Mouse (Mus musculus) neural tube, embryonic 13.5 days (tissue): Measurements from ENCODE around the gene Dctpp1. TPM values are rescaled to one million over a fixed set of nuclear protein-coding genes. Genes with fewer than 3 reads are reported as not detected.

Source experiments
- ATAC-seq: fragments of 200-750 bp; cut with Nextera tagmentation; 2 replicates; pipeline ENCODE4 v1.8.0; 2017; ENCODE audit warnings: low read depth, mild to moderate bottlenecking, moderate TSS enrichment, moderate library complexity
- H3K27ac ChIP-seq: fragments of 300-500 bp; sonication (generic); replicated peaks from 2 replicates; pipeline ENCODE4 v1.5.1; 2015; ENCODE audit warnings: moderate library complexity, mild to moderate bottlenecking, inconsistent platforms
- H3K27me3 ChIP-seq: fragments of 300-500 bp; sonication (generic); 2 replicates; pipeline ENCODE4 v1.6.1; 2015; ENCODE audit warnings: mild to moderate bottlenecking, inconsistent platforms
- H3K36me3 ChIP-seq: fragments of 300-500 bp; sonication (generic); 2 replicates; pipeline ENCODE4 v1.6.1; 2015; ENCODE audit warnings: mild to moderate bottlenecking, inconsistent platforms
- H3K4me1 ChIP-seq: fragments of 300-500 bp; sonication (generic); replicated peaks from 2 replicates; pipeline ENCODE4 v1.6.1; 2015; ENCODE audit warnings: inconsistent platforms
- H3K4me2 ChIP-seq: fragments of 300-500 bp; sonication (generic); 2 replicates; pipeline ENCODE4 v1.6.1; 2015; ENCODE audit warnings: inconsistent platforms, mild to moderate bottlenecking, moderate library complexity
- H3K4me3 ChIP-seq: fragments of 300-500 bp; sonication (generic); 2 replicates; pipeline ENCODE4 v1.5.1; 2015; ENCODE audit warnings: mild to moderate bottlenecking, inconsistent platforms
- H3K9ac ChIP-seq: fragments of 300-500 bp; sonication (generic); 2 replicates; pipeline ENCODE4 v1.6.1; 2015; ENCODE audit warnings: moderate library complexity, mild to moderate bottlenecking, inconsistent platforms
- H3K9me3 ChIP-seq: fragments of 300-500 bp; sonication (generic); 2 replicates; pipeline ENCODE4 v1.6.1; 2016; ENCODE audit warnings: inconsistent platforms
- WGBS: fragments of 180-500 bp; shearing (Covaris S2); methylation state at CpG from one replicate; pipeline ENCODE4 v1.1.7; 2015; 5-methylcytosine and 5-hydroxymethylcytosine counted together
- polyA plus RNA-seq: library from polyadenylated mRNA; unstranded; fragments of >200 nt; fragmentation: Nextera tagmentation; extraction: Ambion mirVana; gene quantifications from 2 replicates; pipeline ENCODE4 v1.2.1, GENCODE M21; 2015

The Dctpp1 gene
- polyA plus RNA-seq, 1 experiment from 2014 or later, result 110 TPM

- Histone ChIP-seq H3K36me3 (peaks cover under 1% of the 10 kb centered on the region; the same call in 1 of the 2 replicates), H3K27me3 (no peaks in the 10 kb centered on the region), H3K9me3 (no peaks in the 10 kb centered on the region), H3K9ac (no peak overlapping the region), H3K4me1 (peaks cover 3% of the 10 kb centered on the region; the same call in 1 of the 2 replicates), H3K4me3 (no peak overlapping the region), H3K4me2 (no peak overlapping the region), H3K27ac (no peak overlapping the region)
- WGBS, result 94% methylated on average over 6 of the region's 6 CpGs
- no peak for ATAC-seq
Measured at GRCm38 (mm10) chr7:127224616-127225015, 35.9 kb downstream of the Dctpp1 start.

- Histone ChIP-seq H3K27me3 (no peaks in the 10 kb centered on the region), H3K36me3 (no peaks in the 10 kb centered on the region), H3K9me3 (no peaks in the 10 kb centered on the region), H3K4me2 (no peak overlapping the region), H3K4me3 (no peak overlapping the region), H3K4me1 (no peaks in the 10 kb centered on the region), H3K9ac (no peak overlapping the region), H3K27ac (no peak overlapping the region)
- whole genome bisulfite sequencing, result 90% methylated on average over 6 of the region's 6 CpGs
- ATAC-seq, result no peak
Measured at GRCm38 (mm10) chr7:127223515-127224478, 36.7 kb downstream of the Dctpp1 start.

DNA sequence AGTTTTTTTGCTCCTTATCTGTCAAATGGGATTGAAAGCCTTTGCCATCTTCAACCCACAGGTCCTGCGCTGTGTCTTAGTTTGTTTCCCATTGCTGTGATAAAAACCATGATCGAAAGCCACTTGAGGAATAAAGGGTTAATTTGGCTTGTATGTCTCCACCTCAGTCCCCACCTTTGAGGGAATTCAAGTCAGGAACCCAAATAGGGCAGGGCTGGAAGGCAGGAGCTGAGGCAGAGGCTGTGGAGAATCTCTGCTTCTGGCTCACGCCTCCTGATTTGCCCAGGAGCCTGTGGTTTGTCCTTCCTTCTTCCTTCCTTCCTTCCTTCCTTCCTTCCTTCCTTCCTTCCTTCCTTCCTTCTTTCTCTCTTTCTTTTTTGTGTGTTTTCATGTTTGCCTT is 37.4 kb downstream of the Dctpp1 start:
- H3K4me2 ChIP-seq, result no peak overlapping the region
- no peaks in the 10 kb centered on the region for H3K4me1 ChIP-seq
- no peak for ATAC-seq
- H3K4me3 ChIP-seq, result no peak overlapping the region
- H3K36me3 ChIP-seq, result no peaks in the 10 kb centered on the region
- H3K9me3 ChIP-seq, result no peaks in the 10 kb centered on the region
- 95% methylated on average over 3 of the region's 3 CpGs for WGBS
- no peak overlapping the region for H3K27ac ChIP-seq
- H3K27me3 ChIP-seq, result no peaks in the 10 kb centered on the region
- H3K9ac ChIP-seq, result no peak overlapping the region

DNA sequence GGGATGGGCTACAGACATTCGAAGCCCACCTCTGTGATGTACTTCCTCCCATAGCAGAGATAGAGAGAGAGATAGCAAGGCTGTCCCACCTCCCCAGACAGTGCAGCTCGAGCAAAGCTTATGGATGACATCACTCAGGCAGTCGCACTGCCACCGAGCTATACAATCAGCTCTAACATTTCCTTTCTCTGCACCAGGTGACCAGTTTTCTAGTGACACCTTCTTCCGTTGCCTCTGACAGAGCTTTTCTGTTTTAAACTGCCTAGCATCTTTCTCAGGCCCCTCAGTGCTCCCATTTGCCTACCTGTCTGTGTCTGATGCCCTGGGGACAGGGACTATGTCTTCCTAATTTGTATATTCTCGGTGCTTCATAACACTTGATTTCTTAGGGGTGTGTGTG is 40.1 kb downstream of the Dctpp1 start:
- no peak overlapping the region for H3K9ac ChIP-seq
- no peaks in the 10 kb centered on the region for H3K27me3 ChIP-seq
- WGBS, result 83% methylated on average over 6 of the region's 6 CpGs
- no peak overlapping the region for H3K27ac ChIP-seq
- H3K9me3 ChIP-seq, result no peaks in the 10 kb centered on the region
- no peaks in the 10 kb centered on the region for H3K36me3 ChIP-seq
- ATAC-seq, result no peak
- H3K4me2 ChIP-seq, result no peak overlapping the region
- no peak overlapping the region for H3K4me3 ChIP-seq
- no peaks in the 10 kb centered on the region for H3K4me1 ChIP-seq

- Histone ChIP-seq H3K27ac (no peak overlapping the region), H3K36me3 (no peaks in the 10 kb centered on the region), H3K4me2 (no peak overlapping the region), H3K4me1 (peaks cover 8% of the 10 kb centered on the region; the same call in 1 of the 2 replicates), H3K9me3 (no peaks in the 10 kb centered on the region), H3K4me3 (no peak overlapping the region), H3K27me3 (peaks cover 13% of the 10 kb centered on the region), H3K9ac (no peak overlapping the region)
- ATAC-seq, result no peak
- 92% methylated on average over 4 of the region's 4 CpGs for WGBS
Measured at GRCm38 (mm10) chr7:127218670-127219069, 41.8 kb downstream of the Dctpp1 start.

- no peak for ATAC-seq
- H3K27me3 ChIP-seq, result peaks cover 14% of the 10 kb centered on the region
- WGBS, result 82% methylated on average over 10 of the region's 10 CpGs
Measured at GRCm38 (mm10) chr7:127217901-127218642, 42.4 kb downstream of the Dctpp1 start.

GRCm38 (mm10) chr7:127217475-127217874 is 43.0 kb downstream of the Dctpp1 start:
- Histone ChIP-seq H3K27me3 (peaks cover 14% of the 10 kb centered on the region), H3K4me2 (no peak overlapping the region), H3K9me3 (no peaks in the 10 kb centered on the region), H3K4me1 (peaks cover 8% of the 10 kb centered on the region; the same call in 1 of the 2 replicates), H3K9ac (no peak overlapping the region), H3K27ac (no peak overlapping the region), H3K4me3 (no peak overlapping the region), H3K36me3 (no peaks in the 10 kb centered on the region)
- ATAC-seq, result no peak
- WGBS, result 95% methylated on average over 6 of the region's 6 CpGs

More at GRCm38 (mm10) chr7:127217901-127218642, 42.4 kb downstream of the Dctpp1 start:
- Histone ChIP-seq H3K9ac (no peak overlapping the region), H3K27ac (no peak overlapping the region), H3K9me3 (no peaks in the 10 kb centered on the region), H3K4me3 (no peak overlapping the region), H3K4me2 (no peak overlapping the region), H3K4me1 (peaks cover 8% of the 10 kb centered on the region; the same call in 1 of the 2 replicates), H3K36me3 (no peaks in the 10 kb centered on the region)

DNA sequence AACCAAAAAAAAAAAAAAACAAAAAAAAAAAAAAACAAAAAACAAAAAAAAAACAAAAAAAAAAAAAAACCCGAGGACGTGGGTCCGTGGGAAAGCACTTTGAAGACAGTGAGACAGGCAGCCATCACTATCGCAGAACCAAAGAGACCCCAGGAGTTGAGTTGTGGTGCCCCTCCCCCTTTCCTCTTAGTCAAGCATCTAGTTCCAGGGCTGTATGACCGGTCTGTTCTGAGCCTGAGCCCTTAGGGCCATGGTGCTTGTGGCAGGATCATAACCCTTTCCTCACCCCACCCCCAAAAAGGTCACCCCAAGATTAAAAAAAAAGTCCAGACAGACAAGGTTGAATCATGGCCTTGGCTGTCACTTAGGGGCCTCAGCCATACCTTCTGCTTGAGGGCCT is 44.2 kb downstream of the Dctpp1 start:
- Histone ChIP-seq H3K27ac (no peak overlapping the region), H3K9me3 (no peaks in the 10 kb centered on the region), H3K4me2 (no peak overlapping the region), H3K4me1 (peaks cover 8% of the 10 kb centered on the region; the same call in 1 of the 2 replicates), H3K4me3 (no peak overlapping the region), H3K27me3 (peaks cover 14% of the 10 kb centered on the region), H3K9ac (no peak overlapping the region), H3K36me3 (no peaks in the 10 kb centered on the region)
- ATAC-seq, result no peak
- 92% methylated on average over 5 of the region's 5 CpGs for WGBS

GRCm38 (mm10) chr7:127214981-127215871 is 45.3 kb downstream of the Dctpp1 start:
- H3K36me3 ChIP-seq, result no peaks in the 10 kb centered on the region
- H3K9ac ChIP-seq, result peak overlapping the region; percentile 49; the same call in 1 of the 2 replicates
- WGBS, result 27% methylated on average over 33 of the region's 33 CpGs
- no peak overlapping the region for H3K27ac ChIP-seq
- H3K4me2 ChIP-seq, result peak overlapping the region; percentile 50
- peak overlapping the region; percentile 28 for H3K4me3 ChIP-seq
- peak; percentile 7; the same call in 1 of the 2 replicates for ATAC-seq
- H3K4me1 ChIP-seq, result peaks cover 8% of the 10 kb centered on the region; the same call in 1 of the 2 replicates
- H3K27me3 ChIP-seq, result peaks cover 14% of the 10 kb centered on the region
- H3K9me3 ChIP-seq, result no peaks in the 10 kb centered on the region

GRCm38 (mm10) chr7:127214521-127214920 is 46.0 kb downstream of the Dctpp1 start:
- no peak for ATAC-seq
- H3K4me3 ChIP-seq, result peak overlapping the region; percentile 28; the same call in 1 of the 2 replicates
- WGBS, result 31% methylated on average over 21 of the region's 21 CpGs
- no peak overlapping the region for H3K27ac ChIP-seq
- no peaks in the 10 kb centered on the region for H3K36me3 ChIP-seq
- peak overlapping the region; percentile 50 for H3K4me2 ChIP-seq
- 0 out of 2 replicates have a peak overlapping the region, but pooled peaks have one; percentile 49 for H3K9ac ChIP-seq
- no peaks in the 10 kb centered on the region for H3K9me3 ChIP-seq
- H3K4me1 ChIP-seq, result peaks cover 13% of the 10 kb centered on the region
- H3K27me3 ChIP-seq, result peaks cover 14% of the 10 kb centered on the region

DNA sequence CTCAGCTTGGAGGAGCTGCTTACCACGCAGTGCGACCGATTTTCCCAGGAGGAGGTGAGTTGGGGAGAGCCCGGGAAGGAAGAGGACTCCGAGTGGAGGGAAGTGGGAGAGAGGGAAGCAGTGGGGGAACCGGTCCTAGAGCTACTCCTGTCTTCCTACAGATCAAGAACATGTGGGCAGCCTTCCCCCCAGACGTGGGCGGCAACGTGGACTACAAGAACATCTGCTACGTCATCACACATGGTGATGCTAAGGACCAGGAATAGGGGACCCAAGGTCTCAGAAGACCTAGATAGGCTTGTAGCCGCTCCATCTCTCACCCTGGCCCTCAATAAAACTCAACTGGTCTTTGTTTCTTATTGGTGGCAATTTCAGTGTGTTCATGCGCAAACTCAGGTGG is 46.6 kb downstream of the Dctpp1 start:
- H3K9me3 ChIP-seq, result no peaks in the 10 kb centered on the region
- 51% methylated on average over 12 of the region's 12 CpGs for WGBS
- no peaks in the 10 kb centered on the region for H3K36me3 ChIP-seq
- 0 out of 2 replicates have a peak overlapping the region, but pooled peaks have one; percentile 50 for H3K4me2 ChIP-seq
- H3K27ac ChIP-seq, result no peak overlapping the region
- H3K9ac ChIP-seq, result 0 out of 2 replicates have a peak overlapping the region, but pooled peaks have one; percentile 17
- peaks cover 14% of the 10 kb centered on the region for H3K27me3 ChIP-seq
- peaks cover 17% of the 10 kb centered on the region for H3K4me1 ChIP-seq
- H3K4me3 ChIP-seq, result no peak overlapping the region
- no peak for ATAC-seq
